Mouse (Mus musculus): ENCODE results near the gene Fam57a.

Fam57a gene

DNA sequence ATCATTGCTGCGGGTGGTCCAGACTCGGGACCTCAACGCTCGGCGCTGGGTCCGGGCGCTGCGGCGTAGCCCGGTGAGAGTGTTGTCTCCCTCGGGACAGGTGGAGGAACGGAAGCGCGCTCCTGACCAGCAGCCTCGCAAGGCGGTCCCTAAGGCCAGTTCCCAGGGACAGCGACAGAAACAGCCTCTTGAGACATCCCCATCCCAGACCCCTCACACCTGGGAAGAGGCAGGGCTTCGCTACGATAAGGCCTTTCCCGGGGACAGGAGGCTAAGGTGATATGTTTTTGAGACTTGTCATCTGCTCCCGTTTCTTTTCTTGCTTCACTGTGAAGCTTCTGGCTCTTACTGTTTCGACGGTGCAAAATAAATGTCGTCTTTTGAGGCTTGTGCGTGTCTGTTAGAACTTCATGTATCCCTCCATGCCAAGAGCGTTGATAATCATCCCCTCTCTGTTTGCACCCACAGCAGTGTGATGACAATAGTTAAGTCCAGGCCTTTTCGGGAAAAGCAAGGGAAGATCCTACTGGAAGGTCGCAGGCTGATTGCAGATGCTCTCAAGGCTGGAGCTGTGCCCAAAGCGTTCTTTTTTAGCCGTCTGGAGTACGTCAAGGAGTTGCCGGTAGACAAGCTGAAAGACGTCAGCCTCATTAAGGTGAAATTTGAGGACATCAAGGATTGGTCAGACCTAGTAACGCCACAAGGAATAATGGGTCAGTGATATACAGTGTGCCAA is 64.5 kb downstream of the Fam57a start:
- no peak for DNase-seq (ENCODE audit: low spot score in 2 of 2)

DNA sequence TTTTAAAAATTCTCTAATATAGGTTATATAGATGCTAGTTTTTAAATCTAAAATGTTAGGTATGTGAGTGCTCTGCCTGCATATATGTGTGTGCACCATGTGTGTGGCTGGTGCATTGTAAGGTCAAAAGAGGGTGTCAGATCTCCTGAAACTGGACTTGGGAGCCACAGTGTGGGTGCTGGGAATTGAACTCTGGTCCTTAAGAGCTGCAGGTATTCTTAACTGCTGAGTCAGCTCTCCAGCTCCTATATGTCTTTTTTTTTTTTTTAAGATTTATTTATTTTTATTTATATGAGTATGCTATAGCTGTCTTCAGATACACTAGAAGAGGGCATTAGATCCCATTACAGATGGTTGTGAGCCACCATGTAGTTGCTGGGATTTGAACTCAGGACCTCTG is 67.0 kb downstream of the Fam57a start:
- DNase-seq (ENCODE audit: low spot score in 2 of 2): no peak

DNA sequence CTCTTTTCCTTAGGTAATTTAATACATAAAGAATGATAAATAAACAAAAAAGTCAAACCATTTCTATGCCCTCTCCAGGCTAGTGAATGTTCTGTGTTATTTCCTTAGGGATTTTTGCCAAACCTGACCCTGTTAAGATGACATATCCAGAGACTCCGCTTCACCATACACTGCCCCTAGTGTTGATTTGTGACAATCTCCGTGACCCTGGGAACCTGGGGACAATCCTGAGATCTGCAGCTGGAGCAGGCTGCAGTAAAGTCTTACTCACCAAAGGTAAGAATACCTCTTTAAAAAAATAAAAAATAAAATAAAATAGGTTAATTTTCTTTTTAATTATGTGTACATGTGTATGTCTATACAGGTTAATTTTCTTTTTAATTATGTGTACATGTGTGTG is 67.8 kb downstream of the Fam57a start:
- no peak for DNase-seq (ENCODE audit: low spot score in 2 of 2)

DNA sequence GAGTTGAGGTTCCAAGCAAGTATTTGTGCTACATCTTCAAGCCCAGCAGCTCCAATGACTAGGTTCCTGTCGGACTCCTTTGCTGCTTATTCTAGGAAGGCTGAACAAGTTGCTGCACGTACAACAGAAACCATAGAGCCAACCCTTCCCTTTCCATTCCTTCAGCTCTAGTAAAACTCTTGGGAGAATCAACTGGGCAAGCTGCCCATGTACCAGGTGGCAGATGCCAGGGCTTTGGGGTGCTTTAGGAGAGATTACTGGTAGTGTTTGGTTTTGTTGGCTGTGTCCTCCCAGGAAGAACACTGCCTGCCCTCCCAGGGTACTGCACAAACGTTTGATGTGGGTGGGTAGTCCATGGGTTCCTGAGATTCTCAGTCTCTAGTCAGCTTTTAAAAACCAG is 72.6 kb downstream of the Fam57a start:
- DNase-seq (ENCODE audit: low spot score in 2 of 2): no peak

DNA sequence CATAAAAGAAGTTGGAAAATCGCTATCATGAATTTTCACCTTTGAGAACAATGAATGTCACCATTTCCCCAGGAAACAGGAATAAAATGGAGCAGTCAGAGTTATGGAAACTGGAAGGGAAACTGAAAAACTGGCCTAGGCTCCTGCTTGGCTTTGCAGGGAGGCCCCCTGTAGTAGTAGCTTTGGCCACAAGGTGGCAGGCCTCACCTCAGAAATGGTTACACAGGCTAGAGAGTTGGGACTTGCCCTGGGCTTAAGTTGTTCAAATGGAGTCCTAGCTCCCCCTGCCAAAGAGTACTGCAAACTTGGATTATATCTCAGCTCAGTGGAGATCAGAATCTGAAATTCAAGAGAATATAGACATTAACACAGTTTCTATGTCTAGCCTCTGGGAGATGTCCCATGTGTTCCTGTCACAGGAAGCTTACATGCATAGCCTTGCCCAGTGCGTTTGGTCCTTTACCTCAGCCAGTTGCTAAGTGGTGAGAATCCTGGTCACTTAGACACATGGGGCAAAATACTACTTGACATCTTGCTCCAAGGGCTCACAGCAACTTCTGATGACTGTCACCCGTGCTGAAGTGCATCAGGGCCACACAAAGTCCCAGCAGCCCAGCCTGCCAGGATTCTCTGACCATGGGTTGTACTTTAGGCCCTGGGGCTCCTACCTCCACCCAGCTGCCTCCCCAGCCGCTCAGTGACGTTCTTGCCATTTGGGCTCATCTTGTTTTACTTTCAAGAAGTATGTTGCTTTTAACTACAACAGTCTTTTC is 73.9 kb downstream of the Fam57a start:
- peak; percentile 58 to 75 for DNase-seq (ENCODE audit: low spot score in 2 of 2)

DNA sequence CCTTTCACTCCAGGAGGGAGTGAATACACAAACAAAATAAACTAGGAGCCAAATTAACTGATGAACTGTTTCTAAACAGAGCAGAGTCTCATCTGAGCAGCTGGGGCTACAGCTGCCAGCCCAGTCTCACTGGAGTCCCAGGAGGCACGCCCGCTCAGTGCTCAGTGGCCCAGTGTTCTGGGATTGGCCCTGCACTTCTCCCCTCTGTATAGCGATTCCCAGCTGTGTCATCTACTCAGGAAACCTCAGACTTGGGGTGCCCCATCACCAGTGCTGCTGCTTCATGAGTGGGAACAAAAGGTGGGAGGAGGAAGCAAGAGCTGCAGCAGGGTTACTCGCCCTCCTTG is 74.4 kb downstream of the Fam57a start:
- no peak for DNase-seq (ENCODE audit: low spot score in 2 of 2)

DNA sequence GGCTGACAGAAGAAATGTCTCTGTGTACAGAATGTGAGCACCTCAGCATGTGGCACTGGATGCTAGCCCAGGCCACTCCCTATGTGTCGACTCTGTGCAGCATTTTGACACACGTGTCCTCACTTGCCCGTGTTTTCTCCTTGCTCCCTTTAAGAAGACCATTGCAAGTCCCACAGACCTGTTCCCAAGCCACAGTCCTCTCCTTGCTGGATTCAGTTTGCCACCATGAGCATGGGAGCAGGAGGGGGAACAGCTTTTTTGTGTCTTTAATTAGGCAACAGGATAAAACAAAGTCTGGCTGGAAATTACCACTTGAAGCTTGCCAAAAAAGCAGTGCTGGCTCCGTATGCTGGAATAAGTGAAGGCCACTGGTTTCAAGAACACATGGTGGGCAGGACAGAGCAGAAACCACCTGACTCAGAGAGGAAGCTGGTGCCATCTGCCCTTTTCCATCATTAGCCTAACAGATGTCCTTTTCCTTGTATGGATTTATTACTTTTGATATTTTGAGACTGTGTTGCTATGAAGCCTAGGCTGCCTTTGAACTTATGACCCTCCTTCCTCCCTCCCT is 76.0 kb downstream of the Fam57a start:
- DNase-seq (ENCODE audit: low spot score in 2 of 2): no peak

DNA sequence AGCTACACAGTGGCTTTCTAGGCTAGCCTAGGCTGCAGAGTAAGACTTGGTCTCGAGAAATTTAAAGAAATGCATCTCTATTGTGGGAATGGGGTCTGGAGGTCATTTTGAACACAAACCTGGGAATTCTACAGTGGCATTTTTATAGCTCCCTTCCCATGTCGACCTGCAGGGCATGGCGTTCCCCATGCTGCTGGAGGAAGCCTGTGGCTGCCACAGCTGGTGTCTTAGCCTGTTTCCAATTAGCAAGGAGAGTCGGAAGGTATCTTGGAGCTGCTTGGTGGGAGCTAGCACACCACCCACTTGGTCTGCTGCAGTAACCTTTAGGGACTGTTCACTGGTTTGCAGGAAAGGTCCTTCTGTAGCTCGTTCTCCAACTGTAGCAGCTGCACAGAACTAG is 76.7 kb downstream of the Fam57a start:
- no peak for DNase-seq (ENCODE audit: low spot score in 2 of 2)

DNA sequence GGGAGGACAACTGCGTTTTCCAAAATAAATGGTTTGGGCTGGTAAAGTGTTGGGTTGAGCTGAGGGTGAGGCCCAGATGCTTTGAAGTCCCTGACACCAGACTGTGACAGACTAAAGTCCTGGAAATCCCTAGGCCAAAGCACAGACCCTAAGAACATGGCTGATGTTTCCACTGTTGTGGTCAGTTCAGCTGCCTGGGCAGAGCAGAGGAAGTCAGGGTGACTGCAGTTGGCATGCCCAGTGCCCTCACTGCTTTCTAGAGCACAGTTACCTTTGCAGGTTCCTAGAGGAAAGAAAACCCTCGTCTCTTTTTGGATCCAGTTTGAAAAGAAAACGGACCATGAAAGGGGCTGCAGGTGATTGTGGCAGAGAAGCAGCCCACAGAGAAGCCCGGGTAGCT is 77.9 kb downstream of the Fam57a start:
- DNase-seq (ENCODE audit: low spot score in 2 of 2): no peak

DNA sequence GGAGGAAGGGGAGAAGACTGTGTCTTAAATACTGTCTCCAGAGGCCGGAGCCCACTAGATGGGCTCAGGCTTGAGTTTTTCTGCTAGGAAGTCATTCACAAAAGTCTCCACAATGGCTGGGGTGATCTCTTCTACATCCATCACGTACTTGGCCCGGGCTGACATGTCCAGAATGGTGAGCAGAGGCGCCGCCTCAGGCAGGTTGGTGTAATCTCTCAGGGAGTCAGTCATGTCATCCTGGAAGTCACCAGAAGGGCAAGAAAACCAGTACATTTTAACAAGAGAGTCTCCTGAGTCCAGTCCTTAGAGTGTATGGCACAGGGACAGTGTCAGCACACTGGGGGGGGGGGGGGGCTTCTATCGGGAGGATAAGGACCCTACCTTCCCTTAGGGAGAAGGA is 79.0 kb downstream of the Fam57a start:
- DNase-seq (ENCODE audit: low spot score in 2 of 2): no peak

DNA sequence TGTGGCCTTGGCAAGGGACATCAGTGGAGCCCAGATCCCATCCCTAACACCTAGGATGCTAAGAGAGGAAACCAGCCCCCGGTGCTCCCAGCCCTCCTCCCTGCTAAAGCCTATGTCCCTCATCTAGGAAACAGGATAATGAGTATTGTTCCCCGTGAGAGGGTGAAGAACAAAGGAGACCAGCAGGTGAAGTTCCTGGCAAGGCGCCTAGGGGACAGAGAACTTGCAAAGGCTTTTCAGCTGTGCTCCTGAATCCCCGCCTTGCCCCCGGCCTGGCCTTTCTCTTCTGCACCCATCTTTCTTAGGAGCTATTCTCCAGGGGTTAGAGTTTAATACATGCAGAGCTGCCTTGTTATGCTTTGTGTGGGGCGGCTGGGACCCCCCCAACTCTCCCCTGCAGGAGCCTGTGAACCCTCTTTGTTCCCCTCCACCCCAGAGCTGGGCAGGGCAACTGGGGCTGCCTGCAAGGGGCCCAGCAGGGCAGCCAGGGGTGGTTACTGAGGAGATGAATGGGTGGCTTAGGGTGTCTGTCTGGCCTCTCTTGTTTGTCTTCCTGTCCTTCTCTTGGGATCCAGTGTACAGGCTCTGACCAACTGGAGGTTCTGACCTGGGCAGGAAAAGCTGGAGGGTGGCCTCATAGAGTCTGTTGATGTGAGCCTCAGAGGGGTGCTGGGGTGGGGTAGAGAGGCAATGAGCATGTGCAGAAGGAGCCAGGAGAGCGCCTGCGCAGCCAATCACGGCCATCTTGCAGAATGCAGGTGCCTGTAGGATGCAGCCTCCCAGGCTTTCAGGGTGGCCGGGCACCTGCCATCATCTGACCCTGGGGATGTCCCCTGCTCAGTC is 81.0 kb downstream of the Fam57a start:
- no peak for DNase-seq (ENCODE audit: low spot score in 2 of 2)

DNA sequence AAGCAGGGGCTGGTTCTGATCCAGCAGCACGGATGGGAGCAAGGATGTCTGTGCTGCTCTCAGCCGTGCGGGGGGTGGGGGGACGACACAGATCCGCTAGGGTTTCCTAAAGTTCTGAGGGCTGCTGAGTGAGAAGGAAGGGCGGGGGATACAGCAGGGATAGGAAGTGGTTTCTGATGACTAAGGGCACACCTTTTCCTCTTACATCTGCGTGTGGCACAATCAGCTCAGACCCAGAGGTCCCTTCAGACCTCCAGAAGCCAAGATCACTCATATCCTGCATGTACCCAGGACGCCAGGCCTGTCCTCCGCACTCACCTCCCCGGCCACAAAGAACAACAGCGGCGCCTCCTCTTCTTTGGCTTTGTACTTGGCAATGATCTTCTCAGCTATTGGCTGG is 81.8 kb downstream of the Fam57a start:
- DNase-seq (ENCODE audit: low spot score in 2 of 2): no peak

DNA sequence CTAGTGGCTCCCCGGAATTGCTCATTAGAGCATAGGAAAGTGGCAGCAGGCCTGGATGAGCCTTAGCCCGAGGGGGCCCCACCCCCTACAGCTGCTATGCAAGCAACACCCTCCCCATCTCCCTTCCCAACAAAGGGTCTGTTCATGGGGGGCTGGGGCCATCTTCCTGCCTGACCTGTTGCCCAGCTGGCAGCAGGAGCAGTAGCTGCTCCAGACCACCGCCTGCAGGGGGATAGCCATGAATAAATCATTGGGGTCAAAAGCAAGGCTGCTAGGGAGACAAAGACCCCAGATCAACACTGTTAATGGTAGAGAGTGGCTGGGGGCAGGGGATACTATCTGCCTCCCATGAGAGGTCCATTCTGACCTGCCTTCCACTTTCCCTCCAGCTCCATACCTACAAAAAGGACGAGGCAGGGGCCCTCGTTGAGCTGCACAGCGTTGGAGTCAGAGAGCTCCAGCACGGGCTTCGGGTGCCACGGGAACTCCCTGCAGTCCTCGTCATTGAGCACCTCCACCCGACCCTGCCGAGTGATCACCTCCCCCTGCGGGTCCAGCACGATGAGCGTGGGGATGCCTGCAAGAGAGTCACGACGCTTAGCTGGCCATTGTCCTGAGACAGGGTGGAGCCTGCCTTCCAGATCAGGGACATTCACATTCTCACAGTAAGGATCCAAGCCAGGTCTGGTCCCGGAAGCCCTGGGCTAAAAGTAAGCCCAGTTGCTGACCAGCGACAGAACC is 83.3 kb downstream of the Fam57a start:
- no peak for DNase-seq (ENCODE audit: low spot score in 2 of 2)
